ENCODE assay signal across 16 mouse cellular contexts in the genomic region with DNA sequence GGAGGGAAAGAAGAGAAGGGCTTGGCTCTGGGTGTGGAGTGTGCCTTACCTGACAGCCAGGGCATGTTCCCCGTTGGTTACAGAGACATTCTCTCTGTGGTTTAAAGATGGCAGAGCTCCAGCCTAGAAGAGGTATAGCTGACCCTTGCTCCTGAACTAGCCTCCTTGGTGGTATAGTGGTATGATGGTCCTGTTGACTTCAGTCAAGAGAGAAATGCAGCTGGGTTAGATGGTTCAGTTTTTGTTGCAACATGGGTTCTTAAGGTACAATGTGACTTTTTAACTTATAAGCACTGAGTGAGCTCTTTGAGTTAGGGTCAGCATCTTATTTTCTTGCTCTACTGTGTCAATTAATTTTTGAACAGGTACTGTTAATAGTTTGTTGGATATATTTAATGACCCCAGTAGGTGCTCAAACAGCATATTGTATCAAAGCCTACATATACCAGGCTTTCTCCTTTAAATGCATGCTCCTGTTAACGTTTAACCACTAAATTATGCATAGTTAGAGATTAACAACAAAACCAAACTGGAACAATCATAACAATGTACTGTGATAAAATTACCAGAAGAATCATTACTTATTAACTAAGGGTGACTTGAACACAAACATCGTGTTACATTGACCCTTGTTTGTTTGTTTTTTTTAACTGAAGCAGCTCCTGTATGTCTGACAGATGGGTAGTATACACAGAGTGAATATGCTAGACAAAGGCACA.
"Had no signal": no experiment of that assay in that cellular context is flagged by ENCODE, and none has a peak within 500 bp of the region (broad histone marks: within the 10 kb centered on the region; RNA-seq: fewer than 3 reads in every experiment).

No protein-coding gene starts in this region.

- H3K27me3 ChIP-seq: lung, embryonic 15.5 days; megakaryocyte, embryonic 14.5 days; midbrain, embryonic 13.5 days; midbrain, embryonic 15.5 days; neural tube, embryonic 12.5 days; stomach, embryonic 15.5 days had no signal

- H3K4me1 ChIP-seq: lung, embryonic 15.5 days; megakaryocyte, embryonic 14.5 days; midbrain, embryonic 13.5 days; midbrain, embryonic 15.5 days; neural tube, embryonic 12.5 days; stomach, embryonic 15.5 days had no signal

- DNase-seq: lung, postnatal 14 days; lung, postnatal 36 days; right cerebral cortex, postnatal 14 days; thymus, adult 2 months; thymus, postnatal 25 days; thymus, postnatal 4 days had no signal

- H3K27ac ChIP-seq: lung, embryonic 15.5 days; macrophage; midbrain, embryonic 13.5 days; midbrain, embryonic 15.5 days; neural tube, embryonic 12.5 days; stomach, embryonic 15.5 days; stomach, postnatal 0 days had no signal

- H3K36me3 ChIP-seq: lung, embryonic 15.5 days; midbrain, embryonic 13.5 days; midbrain, embryonic 15.5 days; neural tube, embryonic 12.5 days; stomach, embryonic 15.5 days had no signal

- H3K4me3 ChIP-seq: lung, embryonic 15.5 days; megakaryocyte, embryonic 14.5 days; midbrain, embryonic 13.5 days; midbrain, embryonic 15.5 days; neural tube, embryonic 12.5 days; stomach, embryonic 15.5 days had no signal

- H3K9ac ChIP-seq: lung, embryonic 15.5 days; midbrain, embryonic 13.5 days; midbrain, embryonic 15.5 days; neural tube, embryonic 12.5 days; stomach, embryonic 15.5 days had no signal

- H3K9me3 ChIP-seq: lung, embryonic 15.5 days; megakaryocyte, embryonic 14.5 days; midbrain, embryonic 13.5 days; midbrain, embryonic 15.5 days; neural tube, embryonic 12.5 days; stomach, embryonic 15.5 days had no signal

- ATAC-seq: lung, postnatal 0 days; midbrain, embryonic 13.5 days; midbrain, embryonic 15.5 days had no signal

- H3K4me2 ChIP-seq: lung, embryonic 15.5 days; midbrain, embryonic 11.5 days; midbrain, embryonic 13.5 days; midbrain, embryonic 15.5 days; neural tube, embryonic 12.5 days; stomach, embryonic 15.5 days had no signal
